Mouse (Mus musculus): ENCODE results near the gene Hcn2.

GRCm38 (mm10) chr10:79743161-79743560, 26.7 kb downstream of the Hcn2 start:
- TF ChIP-seq CTCF (IDR thresholded peaks at IDR 0.05; ENCODE audit: low read depth) (no peak), EP300 (IDR thresholded peaks at IDR 0.05; ENCODE audit: low read depth) (no peak)
